Mouse (Mus musculus): ENCODE measurements at regions not wholly inside any gene's neighbourhood (a gene's known extent, or its start where the extent isn't known, plus 50 kb on each side); places are given as distances from the start of the nearest gene placed in this dataset.

DNA sequence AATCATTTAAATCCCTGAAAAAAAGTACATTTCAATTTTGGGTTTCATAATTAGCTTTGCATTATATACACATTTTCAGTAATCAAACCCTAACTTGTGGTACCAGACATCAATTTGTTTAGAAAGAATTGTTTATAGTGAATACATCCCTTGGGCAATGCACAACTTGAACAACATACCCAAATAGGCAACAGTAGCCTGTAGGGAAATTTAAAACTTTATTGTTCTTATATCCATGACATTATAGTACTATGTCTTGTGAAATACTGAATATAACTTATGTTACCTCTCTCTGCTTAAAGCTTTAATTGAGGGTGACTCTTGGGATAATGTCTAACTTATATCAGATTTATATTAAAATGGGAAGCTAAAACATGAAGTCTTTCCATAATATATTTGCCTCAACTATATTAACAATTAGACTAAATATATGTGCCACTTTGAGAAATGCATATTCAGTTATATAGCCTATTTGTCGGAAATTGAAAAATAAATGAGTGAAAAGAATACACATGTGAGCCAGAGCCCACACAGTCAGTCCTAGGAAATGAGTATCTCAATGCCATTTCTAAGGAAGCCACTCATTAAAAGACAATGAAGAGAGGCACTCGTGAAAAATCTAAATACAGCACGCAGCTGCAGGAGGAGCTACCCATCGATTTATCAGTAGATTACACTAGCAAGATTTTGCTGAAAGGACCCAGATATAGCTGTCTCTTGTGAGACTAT, 458.1 kb upstream of the Slitrk6 start:
- in situ Hi-C loops (cut with MboI, MseI), result no loop called here

DNA sequence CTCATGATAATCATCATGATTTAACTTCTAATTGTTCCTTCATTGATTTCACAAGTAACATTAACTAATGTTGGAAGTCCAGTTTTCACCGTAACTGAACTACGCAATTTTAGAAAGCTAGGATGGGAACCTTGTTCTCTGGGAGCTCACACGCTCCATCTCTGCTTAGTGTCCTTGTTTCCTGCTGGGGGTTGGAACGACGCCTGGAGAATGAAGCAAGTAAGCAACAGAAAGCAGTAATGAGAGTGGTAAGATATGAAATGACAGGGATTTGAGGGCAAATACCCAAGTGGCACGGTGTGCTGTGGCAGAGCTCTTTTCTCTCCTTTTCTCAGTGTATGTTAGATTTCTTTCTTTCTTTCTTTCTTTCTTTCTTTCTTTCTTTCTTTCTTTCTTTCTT, 448.0 kb upstream of the Slitrk5 start:
- in situ Hi-C loops (cut with MboI, MseI), result loop anchor here (10.0 kb wide), 1 partner anchor 1492 kb away; no protein-coding TSS in a partner anchor

DNA sequence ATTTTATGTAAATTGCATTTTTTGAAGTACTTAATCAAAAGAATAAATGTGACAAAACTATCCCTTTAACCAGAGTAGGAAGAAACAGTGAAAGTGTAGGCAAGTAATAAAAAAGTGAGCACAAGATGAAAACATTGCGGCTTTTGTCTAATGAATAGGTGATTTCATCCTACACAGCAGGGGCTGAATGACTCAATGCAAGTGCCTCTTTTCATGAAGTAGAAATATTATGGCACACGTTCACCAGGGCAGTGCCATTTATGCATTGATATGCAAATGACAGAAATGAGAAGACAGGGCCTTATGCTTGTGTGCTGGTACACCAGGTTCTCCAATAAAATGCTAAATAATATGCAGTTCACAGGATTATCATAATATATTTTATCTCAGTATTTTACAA, 435.8 kb upstream of the Slitrk5 start:
- in situ Hi-C loops (cut with MboI, MseI), result no loop called here

DNA sequence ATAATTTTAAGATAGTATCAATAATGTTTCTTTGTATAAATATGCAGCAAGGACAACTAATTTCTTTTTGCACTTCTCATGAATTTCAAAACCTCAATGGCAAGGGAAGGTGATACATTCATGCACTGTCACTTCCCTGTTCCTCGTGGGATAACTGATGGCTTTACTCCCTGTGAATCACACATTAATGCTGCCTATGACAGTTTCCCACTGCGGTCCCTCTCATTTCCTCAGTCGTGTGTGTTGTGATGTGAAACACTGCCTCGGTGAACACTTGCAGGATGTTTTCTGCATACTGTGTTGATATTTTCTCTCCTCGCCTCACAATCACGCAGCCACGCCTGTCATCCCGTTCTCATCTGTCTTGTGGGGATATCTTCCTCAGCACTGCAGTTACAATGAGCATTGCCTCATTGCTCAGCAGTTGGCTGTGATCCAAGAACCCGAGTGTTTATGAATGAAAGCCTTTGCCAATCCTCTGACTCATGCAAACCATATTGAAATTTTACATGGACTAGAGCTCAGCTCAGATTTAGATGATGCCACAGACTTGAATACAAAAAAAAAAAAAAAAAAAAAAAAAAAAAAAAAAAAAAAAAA, 425.4 kb upstream of the Slitrk5 start:
- in situ Hi-C loops (cut with MboI, MseI), result no loop called here

DNA sequence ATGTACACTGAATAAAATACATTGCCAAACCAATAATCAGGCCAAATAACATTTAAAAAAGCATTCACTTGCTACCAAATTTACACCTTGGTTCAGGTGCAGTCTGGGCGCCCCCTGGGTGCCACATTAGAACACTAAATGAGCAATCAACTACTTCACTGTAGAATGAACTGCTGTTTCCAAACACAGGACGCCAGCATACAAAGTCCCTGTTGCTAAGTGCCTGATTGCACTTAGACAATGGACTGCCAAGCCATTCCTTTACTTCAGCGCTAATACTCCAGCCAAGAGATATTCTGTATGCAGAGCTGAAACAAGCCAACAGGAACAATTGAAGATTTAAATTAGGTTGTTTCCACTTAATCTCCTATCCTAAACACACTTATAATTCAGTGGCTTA, 421.7 kb upstream of the Slitrk5 start:
- in situ Hi-C loops (cut with MboI, MseI), result no loop called here

DNA sequence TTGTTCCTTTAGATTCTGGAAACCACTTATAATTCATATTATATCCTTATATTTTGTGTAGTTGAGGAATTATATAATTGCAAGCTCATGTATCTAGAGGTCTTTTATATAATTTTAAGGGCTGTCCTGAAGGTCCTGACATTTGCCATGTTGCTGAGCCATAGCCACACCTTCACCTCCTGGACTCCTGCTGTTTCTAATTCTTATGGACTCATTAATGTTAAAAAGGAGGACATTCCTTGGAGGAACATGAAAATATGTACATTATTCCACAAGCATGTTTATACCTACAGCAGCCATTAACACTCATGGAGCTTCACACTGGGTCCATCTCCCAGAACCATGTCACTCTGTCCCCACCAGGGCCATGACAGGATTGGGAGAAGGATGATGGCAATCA, 413.2 kb upstream of the Slitrk5 start:
- in situ Hi-C loops (cut with MboI, MseI), result no loop called here

DNA sequence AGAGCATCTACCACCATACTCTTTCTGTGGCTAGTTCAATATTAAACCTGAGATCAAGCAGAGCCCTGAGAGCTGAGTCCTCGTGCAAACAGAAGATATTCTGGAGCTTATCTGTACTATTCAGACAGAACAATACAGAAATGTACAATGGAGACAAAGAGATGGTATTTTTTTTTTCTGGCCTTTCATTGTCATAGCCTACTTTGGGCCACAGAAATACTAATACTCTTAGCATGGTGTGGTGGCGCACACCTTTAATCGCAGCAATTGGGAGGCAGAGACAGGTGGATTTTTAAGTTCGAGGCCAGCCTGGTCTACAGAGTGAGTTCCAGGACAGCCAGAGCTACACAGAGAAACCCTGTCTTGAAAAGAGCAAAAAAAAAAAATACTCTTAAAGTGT, 404.7 kb upstream of the Slitrk5 start:
- in situ Hi-C loops (cut with MboI, MseI), result no loop called here

DNA sequence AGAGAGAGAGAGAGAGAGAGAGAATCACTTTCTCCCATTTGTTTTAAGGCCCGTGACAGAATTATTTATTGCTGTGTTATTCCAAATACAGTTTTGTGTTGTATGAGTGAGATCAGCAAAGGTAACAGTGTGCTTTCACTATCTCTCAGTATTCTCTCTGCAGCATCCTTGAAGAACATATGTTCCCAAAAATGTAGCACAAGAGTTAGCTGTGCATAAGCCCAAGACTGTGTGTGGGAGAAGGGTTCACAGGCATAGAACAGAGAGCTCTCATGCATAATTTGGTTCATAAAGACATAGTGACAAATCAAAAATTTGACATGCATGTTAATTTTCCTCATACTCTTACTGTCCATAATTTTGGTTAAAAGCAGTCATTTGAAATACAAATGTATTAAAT, 393.5 kb upstream of the Slitrk5 start:
- in situ Hi-C loops (cut with MboI, MseI), result no loop called here

DNA sequence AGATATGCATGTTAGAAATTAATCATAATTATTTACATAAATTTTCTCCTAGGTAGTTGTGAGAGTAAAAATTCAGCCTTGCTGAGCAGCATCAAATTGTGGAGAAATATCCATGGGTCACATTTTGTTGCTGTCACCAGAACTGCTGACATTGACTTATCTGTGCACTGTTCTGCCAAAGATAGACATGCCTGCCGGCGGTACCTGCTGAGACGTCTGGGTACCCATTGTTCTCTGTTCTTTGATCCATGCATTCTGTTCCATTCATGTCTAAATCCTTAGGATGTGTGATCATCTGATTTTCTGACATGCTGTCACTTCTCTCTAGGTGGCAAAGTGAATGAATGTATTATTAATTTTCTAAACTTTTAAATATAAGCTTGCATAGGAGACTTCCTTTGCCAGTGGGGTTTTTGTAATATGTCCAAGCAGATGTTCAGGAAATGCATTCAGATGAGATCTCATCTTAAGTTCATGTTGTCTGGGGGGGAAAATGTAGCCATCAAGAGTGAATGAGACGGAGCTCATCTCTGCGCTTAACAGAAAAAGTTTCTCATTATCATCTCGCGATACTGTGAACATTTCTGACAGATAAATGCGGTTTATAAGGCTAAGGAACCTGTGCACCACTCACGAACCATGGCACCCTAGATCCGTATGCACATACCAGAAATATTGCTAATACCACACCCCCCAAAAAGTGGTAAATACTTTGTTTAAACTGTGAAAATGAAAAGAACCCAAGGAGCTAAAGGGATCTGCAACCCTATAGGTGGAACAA, 391.0 kb upstream of the Slitrk5 start:
- in situ Hi-C loops (cut with MboI, MseI), result no loop called here

DNA sequence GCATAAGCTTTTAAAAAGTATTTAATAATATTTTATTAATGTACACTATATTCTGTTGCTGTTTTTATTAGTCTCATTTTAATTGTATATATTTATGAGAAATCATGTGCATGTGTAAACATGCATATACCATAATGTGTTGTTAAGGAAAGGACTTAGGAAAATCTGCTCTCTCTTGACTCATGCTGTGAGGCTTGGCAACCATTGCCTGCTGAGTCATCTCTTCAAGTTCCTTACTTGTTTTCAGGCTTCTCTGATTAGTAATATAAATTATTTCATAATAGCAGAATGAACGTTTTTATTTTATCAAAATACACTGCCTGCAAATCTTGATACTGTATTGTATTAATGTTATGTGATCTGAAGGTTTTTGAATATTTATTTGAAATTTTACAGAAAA, 388.9 kb upstream of the Slitrk5 start:
- in situ Hi-C loops (cut with MboI, MseI), result no loop called here

DNA sequence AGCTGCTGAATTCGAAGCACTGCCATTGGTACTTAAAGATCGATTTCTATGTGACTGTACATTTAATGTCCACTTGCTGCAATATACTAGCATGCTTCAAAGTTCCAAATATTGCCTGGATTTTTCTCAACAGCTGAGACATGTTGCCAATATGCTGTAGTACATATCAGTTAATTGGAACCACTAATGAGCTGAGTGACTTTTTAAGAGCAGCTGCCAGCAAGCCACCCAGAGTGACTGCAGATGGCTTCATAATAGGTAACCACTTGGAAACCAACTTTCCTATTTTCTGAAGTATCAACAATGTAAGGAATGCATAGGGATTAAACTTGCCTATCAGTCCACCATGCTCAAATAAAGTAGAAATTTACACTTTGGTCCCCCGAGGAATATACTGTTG, 379.4 kb upstream of the Slitrk5 start:
- in situ Hi-C loops (cut with MboI, MseI), result no loop called here

DNA sequence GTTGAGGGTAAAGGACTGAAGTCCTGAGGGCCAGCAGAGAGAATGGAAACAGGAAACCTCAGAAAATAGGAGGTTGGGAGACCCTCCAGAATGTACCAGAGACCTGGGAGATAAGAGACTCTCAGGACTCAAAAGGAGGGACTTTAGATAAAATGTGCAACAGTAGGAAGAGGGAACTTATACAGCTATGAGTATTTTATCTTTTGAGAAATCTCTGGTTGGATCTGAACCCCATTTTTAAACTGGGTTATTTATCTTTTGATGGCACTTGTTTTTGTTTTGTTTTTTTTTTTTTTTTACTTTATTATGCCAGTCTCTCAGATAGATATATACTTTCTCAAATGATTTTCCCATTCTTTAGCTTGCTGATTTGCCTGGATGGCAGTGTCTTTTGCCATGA, 377.1 kb upstream of the Slitrk5 start:
- in situ Hi-C loops (cut with MboI, MseI), result no loop called here

DNA sequence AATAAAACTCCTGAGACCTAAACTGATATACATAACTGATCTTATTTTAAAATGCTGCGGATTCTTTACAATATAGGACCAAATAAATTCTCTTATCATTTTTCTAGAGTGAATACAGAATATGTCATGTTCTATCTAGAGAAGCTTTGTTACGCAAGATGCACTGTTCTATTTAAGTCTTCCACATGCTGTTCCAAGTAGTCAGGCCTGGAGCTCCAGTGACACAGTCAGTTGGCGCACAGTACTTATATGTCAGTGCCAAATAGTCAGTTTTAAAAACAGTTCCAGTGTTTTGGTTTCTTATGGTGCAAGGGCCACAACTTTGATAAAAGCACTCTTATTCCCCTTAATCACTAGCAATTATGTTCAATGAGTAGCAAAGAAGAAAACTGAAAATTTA, 344.3 kb upstream of the Slitrk5 start:
- in situ Hi-C loops (cut with MboI, MseI), result no loop called here

DNA sequence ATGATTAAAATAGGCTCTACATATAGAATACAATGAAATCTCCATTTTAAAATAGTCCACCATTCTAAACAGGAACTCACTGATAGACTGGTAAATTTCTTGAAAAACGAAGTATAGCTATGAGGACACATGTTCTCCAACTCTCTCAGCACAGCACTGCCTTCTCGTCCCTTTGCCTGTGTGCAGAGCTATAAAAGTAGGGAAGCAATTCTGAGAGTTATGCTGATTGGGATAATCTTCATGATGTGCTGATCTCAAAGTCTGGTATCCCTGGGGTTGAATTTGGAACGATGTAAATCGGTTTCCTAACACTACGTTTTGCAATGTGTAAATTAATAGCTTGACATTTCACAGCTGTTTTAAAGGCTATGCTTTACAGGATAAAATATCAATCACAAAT, 321.4 kb upstream of the Slitrk5 start:
- in situ Hi-C loops (cut with MboI, MseI), result no loop called here

DNA sequence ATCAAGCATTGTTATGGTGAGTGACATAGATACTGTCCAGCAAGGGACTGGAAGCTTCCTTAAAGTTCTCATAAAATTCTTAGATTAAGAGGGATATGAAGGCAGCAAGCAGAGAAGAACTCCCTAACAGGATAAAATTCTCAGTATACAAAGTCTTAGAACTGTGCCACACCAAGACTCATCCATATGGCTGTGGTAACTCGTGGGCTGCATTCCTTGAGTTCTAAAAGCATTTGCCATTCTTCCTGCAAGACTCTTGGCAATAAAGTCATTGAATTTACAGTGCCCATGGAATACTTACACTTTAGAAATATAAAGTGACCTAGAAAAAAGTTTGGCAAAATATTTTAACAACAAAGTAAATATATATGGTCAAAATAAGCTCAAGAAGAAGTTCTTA, 278.1 kb upstream of the Slitrk5 start:
- in situ Hi-C loops (cut with MboI, MseI), result no loop called here

DNA sequence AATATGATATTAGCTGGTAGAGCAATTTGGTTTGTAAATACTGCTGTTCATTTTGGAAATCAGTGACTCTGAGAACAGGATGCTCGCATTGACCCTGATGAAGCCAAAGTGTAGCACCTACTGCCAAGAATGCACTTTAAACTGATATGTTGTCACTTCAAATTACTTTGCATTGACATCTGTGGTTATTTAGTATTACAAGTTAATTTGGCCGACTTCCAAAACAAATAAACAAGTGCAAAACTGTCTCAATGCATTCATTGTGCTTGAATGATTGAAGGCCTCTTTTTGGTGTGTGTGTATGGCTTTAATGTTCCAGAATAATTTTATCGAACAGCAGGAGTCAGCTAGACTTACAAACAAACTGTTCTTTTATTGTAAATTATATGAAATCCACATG, 274.1 kb upstream of the Slitrk5 start:
- in situ Hi-C loops (cut with MboI, MseI), result no loop called here

DNA sequence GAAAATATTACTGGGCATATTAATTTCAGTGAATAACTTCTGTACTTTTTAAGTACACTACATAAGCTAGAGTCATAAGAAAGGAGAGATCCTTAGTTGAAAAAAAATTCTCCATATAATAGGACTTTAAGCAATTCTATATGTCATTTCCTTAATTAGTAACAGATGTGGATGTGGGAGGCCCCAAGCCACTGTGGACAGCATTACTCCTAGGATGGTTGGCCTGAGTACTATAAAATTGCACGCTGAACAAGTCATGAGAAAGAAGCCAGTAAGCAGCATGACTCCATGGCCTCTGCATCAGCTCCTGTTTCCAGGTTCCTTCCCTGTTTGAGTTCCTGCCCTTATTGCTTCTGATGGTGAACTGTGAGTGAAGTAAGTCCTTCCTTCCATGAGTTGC, 272.4 kb upstream of the Slitrk5 start:
- in situ Hi-C loops (cut with MboI, MseI), result no loop called here

DNA sequence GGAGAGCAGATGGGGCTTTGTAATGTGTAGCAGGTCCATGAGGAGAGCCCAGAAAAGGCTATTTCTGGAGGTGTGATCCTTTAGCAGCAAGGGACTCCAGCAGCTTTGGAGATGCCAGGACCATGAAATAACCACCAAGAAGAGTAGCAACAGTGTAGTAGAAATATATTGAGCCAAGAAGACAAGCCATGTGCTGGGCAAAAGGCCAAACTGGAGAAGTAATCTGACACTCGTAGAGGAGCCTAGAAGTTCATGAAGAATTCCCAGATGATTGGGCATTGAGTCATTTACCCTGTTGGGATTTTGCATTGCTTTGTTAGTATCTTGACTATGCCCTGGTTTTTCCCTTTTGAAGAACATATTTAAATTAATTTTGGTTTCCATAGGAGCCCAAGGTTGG, 271.3 kb upstream of the Slitrk5 start:
- in situ Hi-C loops (cut with MboI, MseI), result no loop called here

DNA sequence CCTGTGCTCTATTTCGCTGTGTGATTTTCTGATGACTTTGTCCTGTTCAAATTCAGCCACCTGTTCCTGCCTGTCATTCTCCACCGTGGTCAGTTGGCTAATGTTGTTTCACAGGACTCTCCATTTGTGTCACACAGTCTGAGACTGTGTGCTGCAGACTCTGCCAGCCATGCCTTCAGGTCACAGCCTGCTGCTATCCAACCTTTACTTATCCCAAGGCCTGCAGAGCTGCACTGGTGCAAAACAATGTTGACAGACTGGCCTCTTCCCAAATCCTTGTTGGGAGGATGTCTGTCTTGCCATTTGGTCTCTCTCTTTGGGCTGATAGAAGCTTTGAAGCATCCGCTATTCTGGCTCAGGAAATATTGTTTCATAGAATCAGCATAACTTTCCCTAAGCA, 261.4 kb upstream of the Slitrk5 start:
- in situ Hi-C loops (cut with MboI, MseI), result loop anchor here (10.0 kb wide), 1 partner anchor 1309 kb away; no protein-coding TSS in a partner anchor

DNA sequence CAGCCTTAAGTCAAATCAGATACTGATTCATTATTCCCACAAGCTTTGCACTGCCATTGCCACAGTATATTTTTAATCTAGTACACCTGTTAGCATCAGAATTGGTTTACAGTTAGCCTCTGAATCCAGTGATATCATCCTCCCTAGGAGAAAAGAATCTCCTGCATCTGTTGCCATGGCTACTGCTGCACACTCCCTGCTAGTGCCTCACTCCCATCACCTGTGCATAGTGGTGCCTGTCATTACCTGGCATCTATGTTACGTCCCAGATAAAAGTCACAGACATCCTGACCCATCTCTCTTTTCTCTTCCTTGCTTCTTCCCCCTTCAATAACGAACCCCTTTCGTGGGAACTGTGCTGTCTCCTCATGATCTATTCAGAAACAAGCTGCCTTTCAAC, 256.4 kb upstream of the Slitrk5 start:
- in situ Hi-C loops (cut with MboI, MseI), result loop anchor here (10.0 kb wide), 1 partner anchor 1314 kb away; no protein-coding TSS in a partner anchor

DNA sequence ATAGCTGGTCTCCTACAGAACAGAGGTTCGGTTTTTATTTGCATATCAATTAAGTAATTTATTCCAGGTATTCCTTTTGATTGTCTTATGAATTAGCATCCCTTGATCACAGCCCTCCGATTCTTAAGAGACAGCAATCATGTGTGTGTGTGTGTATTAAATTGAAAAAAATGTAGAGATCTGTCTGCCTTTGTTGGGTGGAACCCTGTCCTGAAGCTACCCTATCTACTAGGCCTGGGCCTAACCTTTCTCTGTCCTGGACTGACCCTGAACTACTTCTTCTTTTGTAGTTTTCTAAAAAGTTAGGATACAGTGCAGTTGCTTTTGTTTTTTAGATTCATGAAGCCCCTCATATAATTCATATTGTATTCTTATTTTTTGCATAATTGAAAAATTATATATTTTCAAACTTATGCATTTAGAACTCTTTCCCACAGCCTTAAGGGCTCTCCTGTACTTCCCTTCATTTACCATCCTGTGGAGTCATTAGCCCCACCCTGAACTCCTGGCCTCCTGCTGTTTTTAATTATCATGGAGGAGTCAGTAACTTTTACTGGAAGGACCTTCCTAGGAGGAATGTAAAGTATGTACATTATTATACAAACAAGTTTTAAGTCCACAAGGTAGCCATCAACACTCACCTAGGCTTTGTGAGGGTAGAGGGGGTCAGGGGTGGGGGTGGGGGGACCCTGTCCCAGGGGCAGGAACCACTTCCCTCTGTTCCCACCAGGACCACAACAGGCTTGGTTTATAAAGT, 245.6 kb upstream of the Slitrk5 start:
- in situ Hi-C loops (cut with MboI, MseI), result no loop called here

All from regulatory T cell (primary cell).